Mouse (Mus musculus) G1E (cell line): Measurements from ENCODE around the gene D330020A13Rik.

Source experiments
- CTCF ChIP-seq: IDR thresholded peaks from 2 replicates; pipeline ENCODE4 v1.5.1; 2012; ENCODE audit warnings: low read depth, low read length, inconsistent platforms, mixed read lengths
- GATA1 ChIP-seq: IDR thresholded peaks from 2 replicates; pipeline ENCODE4 v1.6.1; 2012; ENCODE audit warnings: borderline replicate concordance, low read length, inconsistent platforms, mixed read lengths

DNA sequence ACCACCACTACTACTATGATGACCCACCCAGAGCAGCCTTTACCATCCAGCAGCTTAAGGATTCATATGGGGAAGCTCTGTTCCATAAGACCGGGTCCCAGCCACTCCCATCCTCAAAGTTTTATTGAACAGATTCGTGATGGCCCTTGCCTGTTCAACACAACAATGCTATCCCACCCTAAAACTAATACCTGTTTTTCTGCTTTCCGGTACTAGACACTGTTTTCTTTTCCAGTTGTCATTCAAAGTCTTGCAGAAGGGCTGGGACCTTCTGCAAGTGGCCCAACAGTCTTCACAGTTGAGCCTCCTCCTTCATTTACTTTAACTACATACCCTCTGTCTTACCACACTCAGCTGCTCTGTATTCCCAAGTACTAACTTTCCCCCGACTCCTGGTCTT, 4.7 kb upstream of the D330020A13Rik start:
- no peak for TF ChIP-seq CTCF
- no peak for TF ChIP-seq GATA1
